In the genomic region with DNA sequence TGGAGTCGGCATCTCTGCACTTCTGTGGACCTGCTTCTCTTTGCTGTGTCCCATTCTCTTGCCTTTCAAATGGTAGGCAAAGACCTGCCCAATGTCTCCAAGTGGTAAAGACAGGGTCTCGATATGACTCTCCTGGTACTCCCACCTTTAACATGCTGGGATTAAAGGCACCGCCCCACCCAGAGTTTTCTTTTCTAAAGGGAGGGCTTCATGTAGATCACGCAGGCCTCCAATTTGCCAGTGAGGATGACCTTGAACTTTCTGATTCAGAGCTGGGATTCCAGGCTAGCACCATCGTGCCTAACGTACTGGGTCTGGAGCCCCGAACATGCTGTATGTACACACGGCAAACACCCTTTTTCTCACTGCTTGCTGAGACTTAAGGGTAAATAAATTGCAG, we compare ENCODE assay signal across 8 mouse cellular contexts. TPM values are rescaled to one million over a fixed set of nuclear protein-coding genes. Genes with fewer than 3 reads are reported as not detected.
DNase-seq lines count a peak whose midpoint lies in the region; ATAC-seq and TF ChIP-seq lines count a peak whose summit lies in the region.

No protein-coding gene starts in this region.

- DNase-seq in lung, postnatal 4 days, result no peak
- DNase-seq in intestine, embryonic 14.5 days (ENCODE audit: low spot score), result no peak
- no peak for DNase-seq in spleen, adult 12 weeks (ENCODE audit: low spot score)
- DNase-seq in urinary bladder, postnatal 25 days (ENCODE audit: low spot score), result no peak
- no peak for DNase-seq in frontal cortex, postnatal 25 days (ENCODE audit: low spot score in 2 of 2)

- H3K36me3 ChIP-seq in lung, embryonic 15.5 days, result peaks cover 1% of the 10 kb centered on the region; the same call in 1 of the 2 replicates
- peaks cover 2% of the 10 kb centered on the region for H3K36me3 ChIP-seq in intestine, embryonic 14.5 days (ENCODE audit: control insufficient read depth, insufficient read depth, low read length)

- TF ChIP-seq CTCF in olfactory bulb, adult 2 months (IDR thresholded peaks at IDR 0.05; ENCODE audit: insufficient read depth, low read depth, low read length), result no peak

- H3K9me3 ChIP-seq in lung, embryonic 15.5 days, result no peaks in the 10 kb centered on the region
- no peaks in the 10 kb centered on the region for H3K9me3 ChIP-seq in intestine, embryonic 14.5 days (ENCODE audit: control insufficient read depth, low read length)

- no peaks in the 10 kb centered on the region for H3K27me3 ChIP-seq in lung, embryonic 15.5 days
- no peaks in the 10 kb centered on the region for H3K27me3 ChIP-seq in intestine, embryonic 14.5 days (replicated peaks; ENCODE audit: control insufficient read depth, insufficient read depth, low read length)

- 4% methylated on average over 8 of the region's 8 CpGs for WGBS in lung, embryonic 15.5 days
- WGBS in intestine, embryonic 14.5 days, result 3% methylated on average over 8 of the region's 8 CpGs
- 38% methylated on average over 8 of the region's 8 CpGs for WGBS in olfactory bulb, adult 2 months

- no peak for TF ChIP-seq POLR2A in olfactory bulb, adult 2 months (IDR thresholded peaks at IDR 0.05; ENCODE audit: insufficient read depth, low read depth, low read length)

- ATAC-seq in lung, embryonic 15.5 days (ENCODE audit: borderline replicate concordance, extremely low read depth, low FRiP score, low TSS enrichment), result no peak
- ATAC-seq in intestine, embryonic 14.5 days (replicated peaks; ENCODE audit: low FRiP score, low TSS enrichment, low read depth), result no peak

- H3K27ac ChIP-seq in lung, embryonic 15.5 days, result peak overlapping the region; percentile 98
- peak overlapping the region; percentile 81 for H3K27ac ChIP-seq in brown adipose tissue, adult 24 weeks (replicated peaks; ENCODE audit: low read depth, low read length)
- peak overlapping the region; percentile 89 for H3K27ac ChIP-seq in intestine, embryonic 14.5 days (ENCODE audit: low read depth)
- 0 out of 2 replicates have a peak overlapping the region, but pooled peaks have one; percentile 63 for H3K27ac ChIP-seq in olfactory bulb, adult 2 months (ENCODE audit: insufficient read depth, low read depth, low read length)

- H3K4me2 ChIP-seq in lung, embryonic 15.5 days, result peak overlapping the region; percentile 89
- peak overlapping the region; percentile 90 for H3K4me2 ChIP-seq in intestine, embryonic 14.5 days (ENCODE audit: low read length)

- peak overlapping the region; percentile 65 for H3K4me3 ChIP-seq in lung, embryonic 15.5 days
- peak overlapping the region; percentile 67 for H3K4me3 ChIP-seq in brown adipose tissue, adult 24 weeks (ENCODE audit: insufficient read depth, low read depth, low read length)
- H3K4me3 ChIP-seq in intestine, embryonic 14.5 days (ENCODE audit: low read depth, low read length), result peak overlapping the region; percentile 57
- H3K4me3 ChIP-seq in olfactory bulb, adult 2 months (ENCODE audit: insufficient read depth, low read depth, low read length), result peak overlapping the region; percentile 59

- peak overlapping the region; percentile 59 for H3K9ac ChIP-seq in lung, embryonic 15.5 days
- peak overlapping the region; percentile 67 for H3K9ac ChIP-seq in intestine, embryonic 14.5 days (ENCODE audit: low read length)

- peaks cover 37% of the 10 kb centered on the region for H3K4me1 ChIP-seq in lung, embryonic 15.5 days
- H3K4me1 ChIP-seq in brown adipose tissue, adult 24 weeks (ENCODE audit: control insufficient read depth, insufficient read depth, insufficient read length, low read length), result peaks cover 5% of the 10 kb centered on the region; the same call in 1 of the 2 replicates
- H3K4me1 ChIP-seq in intestine, embryonic 14.5 days (replicated peaks; ENCODE audit: control insufficient read depth, insufficient read depth, low read length), result peaks cover 22% of the 10 kb centered on the region
- peaks cover 23% of the 10 kb centered on the region for H3K4me1 ChIP-seq in olfactory bulb, adult 2 months (ENCODE audit: control insufficient read depth, insufficient read depth, low read length)

RNA-seq across cellular contexts. Expression of gene Set, which starts 6.1 kb away (rescaled TPM):
- 449 and 465 TPM in 2 replicates for polyA plus RNA-seq in lung, embryonic 15.5 days (2015; fragmentation: Nextera tagmentation; extraction: Ambion mirVana)
- polyA plus RNA-seq in brown adipose tissue, adult 24 weeks (2012; ENCODE audit: insufficient read depth, insufficient read length, missing spikeins), result 131 and 139 TPM in 2 replicates
- polyA plus RNA-seq in intestine, embryonic 14.5 days (2014; fragmentation: Nextera tagmentation; extraction: Ambion mirVana), result 557 and 562 TPM in 2 replicates
- 163 TPM in 1 of 2 replicates, not detected in the other for polyA plus RNA-seq in olfactory bulb, adult 2 months (2012; ENCODE audit: insufficient read depth, insufficient read length, low replicate concordance, missing spikeins)

RNA-seq across cellular contexts. Expression of gene Pkn3, which starts 14.2 kb away (rescaled TPM):
- 13.2 and 14.7 TPM in 2 replicates for polyA plus RNA-seq in lung, embryonic 15.5 days (2015; fragmentation: Nextera tagmentation; extraction: Ambion mirVana)
- 1.3 and 4.2 TPM in 2 replicates for polyA plus RNA-seq in brown adipose tissue, adult 24 weeks (2012; ENCODE audit: insufficient read depth, insufficient read length, missing spikeins)
- polyA plus RNA-seq in intestine, embryonic 14.5 days (2014; fragmentation: Nextera tagmentation; extraction: Ambion mirVana), result 8.2 and 9.9 TPM in 2 replicates
- not detected in 2 replicates for polyA plus RNA-seq in olfactory bulb, adult 2 months (2012; ENCODE audit: insufficient read depth, insufficient read length, low replicate concordance, missing spikeins)

RNA-seq across cellular contexts. Expression of gene Wdr34, which starts 14.6 kb away (rescaled TPM):
- 34.0 and 34.5 TPM in 2 replicates for polyA plus RNA-seq in lung, embryonic 15.5 days (2015; fragmentation: Nextera tagmentation; extraction: Ambion mirVana)
- polyA plus RNA-seq in brown adipose tissue, adult 24 weeks (2012; ENCODE audit: insufficient read depth, insufficient read length, missing spikeins), result 6.2 and 6.6 TPM in 2 replicates
- 28.7 and 30.3 TPM in 2 replicates for polyA plus RNA-seq in intestine, embryonic 14.5 days (2014; fragmentation: Nextera tagmentation; extraction: Ambion mirVana)
- not detected in 2 replicates for polyA plus RNA-seq in olfactory bulb, adult 2 months (2012; ENCODE audit: insufficient read depth, insufficient read length, low replicate concordance, missing spikeins)

RNA-seq across cellular contexts. Expression of gene Zdhhc12, which starts 30.2 kb away (rescaled TPM):
- 31.4 and 32.5 TPM in 2 replicates for polyA plus RNA-seq in lung, embryonic 15.5 days (2015; fragmentation: Nextera tagmentation; extraction: Ambion mirVana)
- polyA plus RNA-seq in brown adipose tissue, adult 24 weeks (2012; ENCODE audit: insufficient read depth, insufficient read length, missing spikeins), result 3.8 and 5.7 TPM in 2 replicates
- 60.2 and 60.3 TPM in 2 replicates for polyA plus RNA-seq in intestine, embryonic 14.5 days (2014; fragmentation: Nextera tagmentation; extraction: Ambion mirVana)
- not detected in 2 replicates for polyA plus RNA-seq in olfactory bulb, adult 2 months (2012; ENCODE audit: insufficient read depth, insufficient read length, low replicate concordance, missing spikeins)
